Mouse (Mus musculus) kidney, adult 9 months (tissue): ENCODE measurements at regions not wholly inside any gene's neighbourhood (a gene's known extent, or its start where the extent isn't known, plus 50 kb on each side); places are given as distances from the start of the nearest gene placed in this dataset.

Source experiments
- DNase-seq: peaks from one replicate; pipeline ENCODE4 v3.0.0; 2022

DNA sequence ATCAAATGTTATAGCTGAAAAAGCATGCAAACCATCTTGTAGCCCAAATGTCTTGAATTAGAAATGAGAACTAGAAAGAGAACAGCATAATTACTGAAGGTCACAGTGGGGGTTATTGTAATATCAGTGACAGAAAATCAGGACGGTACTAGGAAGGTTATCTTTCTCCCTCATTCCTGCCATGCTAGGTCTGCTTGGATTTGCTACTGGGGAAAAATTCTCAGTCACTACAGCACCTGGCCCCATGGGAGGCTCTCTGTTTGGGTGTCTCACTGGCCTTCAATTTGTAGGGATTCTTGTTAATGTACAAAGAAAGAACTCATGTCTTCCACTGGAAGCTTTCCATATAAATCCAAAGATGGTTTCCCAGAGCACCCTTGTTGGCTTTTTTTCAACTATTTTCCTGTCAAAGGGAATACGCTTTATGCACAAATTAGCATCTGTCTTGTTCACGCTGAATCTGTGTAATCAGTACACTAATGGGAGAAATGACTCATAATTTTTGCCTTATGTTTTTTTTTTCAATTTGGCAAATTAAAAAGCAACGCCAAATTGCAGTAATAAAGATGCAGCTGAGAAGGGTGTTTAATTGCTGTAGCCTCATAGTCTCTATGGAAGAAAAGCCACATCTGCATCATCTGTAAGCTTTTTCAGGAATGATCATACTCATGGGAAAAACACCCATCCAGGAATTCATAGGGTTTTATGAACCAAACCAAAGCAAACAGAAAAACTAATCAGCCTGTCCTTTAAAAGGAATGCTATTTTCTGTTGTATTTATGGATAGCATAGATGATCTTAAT lies 290.2 kb upstream of the Arhgef26 start:
- DNase-seq: no peak

DNA sequence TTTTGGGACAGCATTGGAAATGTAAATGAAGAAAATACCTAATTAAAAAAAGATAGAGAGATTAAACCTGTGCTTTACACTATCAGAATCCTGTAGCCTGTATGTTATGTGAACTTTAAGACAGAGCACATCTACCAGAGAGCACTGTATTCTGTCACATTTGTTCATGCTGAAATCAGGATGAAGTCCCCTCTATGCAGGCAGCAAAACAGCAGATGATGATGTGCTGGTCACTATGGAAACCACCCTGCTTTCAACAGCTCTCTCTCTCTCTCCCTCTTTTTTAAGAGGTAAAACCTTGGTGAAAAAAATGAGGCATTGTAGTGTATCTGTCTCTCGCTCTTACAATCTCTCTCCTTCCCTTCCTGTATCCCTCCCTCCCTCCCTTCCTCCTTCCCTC lies 283.9 kb upstream of the Arhgef26 start:
- no peak for DNase-seq

DNA sequence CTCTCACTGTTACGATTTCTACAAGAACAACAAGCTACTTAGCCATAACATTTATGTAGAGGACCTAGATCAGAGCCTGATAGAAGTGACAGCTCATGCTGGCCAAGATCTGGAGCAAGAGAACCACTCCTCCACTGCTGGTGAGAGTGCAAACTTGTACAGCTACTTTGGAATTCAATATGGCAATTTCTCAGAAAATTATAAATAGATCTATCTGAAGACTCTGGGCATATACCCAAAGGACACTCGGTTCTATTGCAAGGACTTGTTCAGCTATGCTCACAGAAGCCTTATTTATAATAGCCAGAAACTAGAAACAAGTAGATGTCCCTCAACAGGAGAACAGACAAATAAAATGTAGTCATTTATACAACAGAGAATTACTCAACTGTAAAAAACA lies 259.6 kb upstream of the Arhgef26 start:
- no peak for DNase-seq

DNA sequence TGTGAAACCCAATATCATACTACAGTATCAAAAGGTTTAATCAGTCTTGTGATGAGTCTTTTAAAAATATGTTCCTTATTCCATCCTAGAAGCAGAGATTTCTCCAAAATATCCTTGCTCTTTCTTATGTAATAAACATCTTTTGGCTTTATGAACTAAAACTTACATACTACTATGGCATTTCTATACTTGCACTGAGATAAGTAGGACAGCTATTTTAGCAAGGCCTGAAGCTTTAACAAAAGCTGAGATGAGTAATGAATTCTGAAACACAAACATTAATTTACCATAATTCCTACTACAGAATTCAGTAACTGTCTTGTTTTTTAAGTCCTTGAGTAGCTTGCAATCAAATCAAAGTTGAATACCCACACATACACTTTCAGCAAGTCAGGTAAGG lies 252.6 kb upstream of the Arhgef26 start:
- no peak for DNase-seq

DNA sequence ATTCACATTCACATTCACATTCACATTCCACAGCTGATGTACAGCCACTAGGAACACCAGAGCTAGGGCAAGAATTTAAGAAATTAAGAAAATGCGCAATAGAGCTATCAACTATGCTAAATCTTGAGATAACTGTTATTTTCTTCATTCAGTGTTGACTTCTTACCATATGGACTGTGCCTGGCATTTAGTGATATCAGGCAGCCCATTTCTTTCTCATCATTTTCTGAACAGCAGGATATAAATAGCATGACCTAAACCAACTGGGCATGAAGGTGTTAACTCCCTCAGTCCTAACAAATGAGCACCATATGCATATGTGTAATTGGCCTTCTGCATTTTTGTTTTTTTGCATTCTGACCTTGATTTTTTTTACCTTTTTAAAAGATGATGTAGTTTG lies 250.9 kb upstream of the Arhgef26 start:
- no peak for DNase-seq

DNA sequence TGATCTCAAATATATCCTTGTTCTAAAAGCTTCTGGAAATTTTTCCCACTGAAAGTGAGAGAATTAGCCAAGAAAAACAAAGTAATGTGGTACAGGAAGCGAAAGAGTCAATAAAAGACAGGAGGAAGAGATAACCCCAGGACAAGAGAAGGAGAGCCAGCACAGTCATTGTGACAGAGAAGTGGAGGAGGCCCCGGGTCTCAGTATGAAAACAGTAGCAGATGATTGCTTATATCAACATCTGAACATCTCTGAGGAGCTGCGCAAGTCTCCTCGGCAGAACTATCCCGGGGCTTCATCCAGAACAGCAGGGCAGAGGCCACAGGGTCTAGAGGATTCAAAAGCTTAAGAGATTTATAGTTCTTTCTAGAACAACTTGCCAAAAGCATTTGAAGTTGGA lies 235.0 kb upstream of the Arhgef26 start:
- peak; percentile 37 for DNase-seq

DNA sequence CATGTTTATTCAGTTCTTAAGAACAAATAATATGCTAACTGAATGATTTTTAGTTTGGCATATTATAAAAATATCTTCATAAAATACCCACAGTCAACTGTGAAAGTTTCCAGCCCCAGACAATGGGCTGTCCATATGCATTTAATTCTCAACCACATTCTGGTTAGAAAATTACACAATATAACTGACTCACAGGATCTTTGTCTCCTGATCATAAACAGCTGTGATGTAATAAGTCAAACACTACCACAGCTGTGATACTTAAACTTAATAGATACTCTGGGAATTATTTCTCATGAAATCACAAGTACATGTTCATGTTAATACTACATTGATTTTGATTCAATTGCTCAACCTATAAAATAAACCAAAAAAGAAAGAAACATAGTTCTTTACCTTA lies 234.3 kb upstream of the Arhgef26 start:
- no peak for DNase-seq

DNA sequence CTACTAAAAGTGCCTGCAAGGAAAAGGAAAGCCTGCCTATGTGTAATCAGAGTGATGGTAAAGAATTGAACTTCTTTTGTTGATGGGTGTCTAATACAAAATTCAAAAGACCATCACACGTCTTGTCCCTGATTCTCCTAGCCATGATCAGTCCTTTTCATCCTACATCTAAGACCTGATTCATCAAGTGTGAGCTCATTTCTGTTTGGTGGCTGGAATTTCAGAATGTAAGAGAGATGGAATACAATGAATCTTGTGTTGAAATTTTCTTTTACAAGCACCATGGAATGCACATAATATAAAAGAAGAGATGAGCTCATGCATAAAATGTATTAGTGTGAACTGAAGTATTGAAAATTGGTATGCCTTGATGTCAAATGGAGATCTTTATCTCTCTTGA lies 233.6 kb upstream of the Arhgef26 start:
- no peak for DNase-seq

DNA sequence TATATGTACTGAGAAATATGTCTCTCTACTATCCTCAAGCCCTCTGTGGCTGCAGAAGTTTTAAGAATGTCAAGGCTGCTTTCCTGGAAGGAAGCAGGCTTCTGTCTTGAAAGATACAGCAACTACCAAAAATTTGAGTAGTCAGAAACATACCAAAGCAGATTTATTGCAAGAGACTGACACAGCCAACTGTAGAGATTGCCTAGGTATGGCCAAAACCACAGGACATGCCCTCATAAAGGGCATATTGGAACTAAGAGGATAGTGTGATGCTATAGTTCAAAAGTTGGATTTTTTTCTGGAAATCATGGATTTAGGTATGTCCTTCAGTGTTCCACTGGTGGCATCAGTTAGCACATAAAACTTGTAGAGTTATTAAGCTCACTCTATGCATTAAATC lies 230.8 kb upstream of the Arhgef26 start:
- no peak for DNase-seq
